Mouse (Mus musculus) lung, embryonic 16.5 days (tissue): ENCODE results near the gene Nfib. TPM values are rescaled to one million over a fixed set of nuclear protein-coding genes. Genes with fewer than 3 reads are reported as not detected.
A peak's percentile ranks its signal among the peaks of the same experiment; 100 is the strongest.

Experiments used
- ATAC-seq: fragments of 200-750 bp; cut with Nextera tagmentation; 2 replicates; pipeline ENCODE4 v1.8.0; 2017; ENCODE audit warnings: low read depth, mild to moderate bottlenecking, moderate library complexity
- H3K27ac ChIP-seq: fragments of 300-500 bp; sonication (generic); 2 replicates; pipeline ENCODE4 v1.5.1; 2014; ENCODE audit warnings: mild to moderate bottlenecking, control low read depth, low read length
- H3K27me3 ChIP-seq: fragments of 300-500 bp; sonication (generic); 2 replicates; pipeline ENCODE4 v1.6.1; 2014; ENCODE audit warnings: low read depth, low read length, mixed read lengths; ENCODE audit not compliant: control insufficient read depth, insufficient read depth
- H3K36me3 ChIP-seq: fragments of 300-500 bp; sonication (generic); 2 replicates; pipeline ENCODE4 v1.6.1; 2014; ENCODE audit warnings: low read length; ENCODE audit not compliant: control insufficient read depth, insufficient read depth
- H3K4me1 ChIP-seq: fragments of 300-500 bp; sonication (generic); replicated peaks from 2 replicates; pipeline ENCODE4 v1.6.1; 2014; ENCODE audit warnings: low read length, mixed read lengths; ENCODE audit not compliant: control insufficient read depth, insufficient read depth
- H3K4me2 ChIP-seq: fragments of 300-500 bp; sonication (generic); 2 replicates; pipeline ENCODE4 v1.6.1; 2014; ENCODE audit warnings: low read depth, low read length, control low read depth
- H3K4me3 ChIP-seq: fragments of 300-500 bp; sonication (generic); 2 replicates; pipeline ENCODE4 v1.5.1; 2014; ENCODE audit warnings: mild to moderate bottlenecking, low read length, control low read depth
- H3K9ac ChIP-seq: fragments of 300-500 bp; sonication (generic); 2 replicates; pipeline ENCODE4 v1.6.1; 2014; ENCODE audit warnings: low read length, control low read depth
- H3K9me3 ChIP-seq: fragments of 300-500 bp; sonication (generic); 2 replicates; pipeline ENCODE4 v1.6.1; 2016; ENCODE audit warnings: low read length; ENCODE audit not compliant: control insufficient read depth
- WGBS: fragments of 180-500 bp; shearing (Covaris S2); extraction: QIAGEN DNeasy Blood & Tissue Kit; methylation state at CpG from one replicate; pipeline ENCODE4 v1.1.7; 2014; 5-methylcytosine and 5-hydroxymethylcytosine counted together
- polyA plus RNA-seq: library from polyadenylated mRNA; unstranded; fragments of >200 nt; fragmentation: Nextera tagmentation; extraction: Ambion mirVana; gene quantifications from 2 replicates; pipeline ENCODE4 v1.2.1, GENCODE M21; 2015

The Nfib gene
- polyA plus RNA-seq, result 104 and 107 TPM in 2 replicates

DNA sequence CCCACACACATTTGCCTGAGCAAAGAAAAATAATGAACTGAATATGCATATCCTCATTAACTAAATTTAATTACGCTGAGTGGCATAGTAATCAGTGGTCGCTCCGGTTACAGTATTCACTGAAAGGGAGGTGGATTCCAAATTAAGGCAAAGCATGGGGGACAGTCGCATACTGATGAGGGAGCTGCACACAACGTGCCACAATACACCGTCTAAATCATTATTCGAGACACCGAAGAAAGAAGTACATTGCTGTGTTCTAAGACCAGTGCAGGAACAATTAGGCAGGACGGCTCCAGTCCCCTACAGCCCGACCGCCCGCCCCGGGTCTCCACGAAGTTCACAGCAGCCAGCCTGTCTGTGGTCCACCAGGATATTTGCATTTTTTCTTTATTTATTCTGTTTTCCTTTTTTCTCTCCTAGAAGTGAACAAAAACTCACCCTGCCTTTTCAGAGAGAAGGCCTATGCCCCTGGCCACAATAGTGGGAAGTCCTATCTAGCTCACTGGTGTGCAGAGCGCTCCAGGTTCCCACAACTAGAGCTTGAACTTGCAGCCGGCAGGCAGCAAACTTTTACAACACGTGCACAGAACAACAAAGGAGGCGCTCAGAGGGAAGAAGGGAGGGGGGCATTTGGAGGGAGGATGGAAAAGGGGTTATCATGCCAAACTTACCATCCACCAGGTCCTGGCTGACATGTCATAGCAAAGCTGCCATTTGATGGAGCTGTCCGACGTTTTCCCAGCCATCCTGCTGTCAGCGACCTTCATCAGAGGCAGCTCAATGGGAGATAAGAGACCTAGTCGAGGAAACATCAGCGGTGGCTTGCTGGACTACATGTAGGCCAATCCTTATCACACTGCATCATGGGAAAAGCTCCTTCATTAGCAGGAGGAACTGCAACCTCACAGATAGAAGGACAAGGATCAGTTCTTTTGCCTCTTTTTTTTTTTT lies at the start of gene Nfib:
Gene Nfib, minus strand, starts transcription at position 910 of the 954 bp plus-strand sequence.
- 63% methylated on average over 23 of the region's 23 CpGs for WGBS
- Histone ChIP-seq H3K27ac (no peak within 1 kb of the TSS), H3K36me3 (no peaks in the 10 kb centered on the region), H3K4me2 (no peak within 1 kb of the TSS), H3K9me3 (no peaks in the 10 kb centered on the region), H3K27me3 (no peaks in the 10 kb centered on the region), H3K4me3 (no peak within 1 kb of the TSS), H3K4me1 (peaks cover 3% of the 10 kb centered on the region; the same call in 1 of the 2 replicates), H3K9ac (no peak within 1 kb of the TSS)
- ATAC-seq, result no peak

DNA sequence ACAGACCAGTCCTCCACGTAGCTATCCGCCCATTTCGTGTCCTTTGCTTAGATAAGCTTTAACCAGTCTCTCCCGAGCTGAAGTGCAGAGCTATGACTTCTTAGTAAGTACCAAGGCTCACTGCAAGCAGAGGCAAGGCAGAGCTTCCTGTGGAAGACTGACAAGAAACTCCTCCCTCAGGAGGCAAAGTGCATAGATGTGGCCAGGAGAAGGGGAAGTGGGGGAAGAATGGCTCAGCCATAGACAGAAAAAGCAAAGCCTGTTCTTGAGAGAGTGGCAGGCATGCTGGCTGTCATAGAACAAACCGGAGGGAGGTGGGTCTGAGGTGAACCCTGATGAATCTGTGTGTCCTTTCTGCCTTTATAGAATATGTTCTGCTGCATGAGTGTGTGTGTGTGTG lies 30.2 kb upstream of the Nfib start:
- Histone ChIP-seq H3K27ac (no peak overlapping the region), H3K27me3 (no peaks in the 10 kb centered on the region), H3K9me3 (no peaks in the 10 kb centered on the region), H3K9ac (no peak overlapping the region), H3K4me2 (no peak overlapping the region), H3K4me3 (no peak overlapping the region), H3K4me1 (0 out of 2 replicates have a peak, but pooled peaks cover 5% of the 10 kb centered on the region), H3K36me3 (no peaks in the 10 kb centered on the region)
- no peak for ATAC-seq
- 36% methylated on average over 5 of the region's 5 CpGs for WGBS

DNA sequence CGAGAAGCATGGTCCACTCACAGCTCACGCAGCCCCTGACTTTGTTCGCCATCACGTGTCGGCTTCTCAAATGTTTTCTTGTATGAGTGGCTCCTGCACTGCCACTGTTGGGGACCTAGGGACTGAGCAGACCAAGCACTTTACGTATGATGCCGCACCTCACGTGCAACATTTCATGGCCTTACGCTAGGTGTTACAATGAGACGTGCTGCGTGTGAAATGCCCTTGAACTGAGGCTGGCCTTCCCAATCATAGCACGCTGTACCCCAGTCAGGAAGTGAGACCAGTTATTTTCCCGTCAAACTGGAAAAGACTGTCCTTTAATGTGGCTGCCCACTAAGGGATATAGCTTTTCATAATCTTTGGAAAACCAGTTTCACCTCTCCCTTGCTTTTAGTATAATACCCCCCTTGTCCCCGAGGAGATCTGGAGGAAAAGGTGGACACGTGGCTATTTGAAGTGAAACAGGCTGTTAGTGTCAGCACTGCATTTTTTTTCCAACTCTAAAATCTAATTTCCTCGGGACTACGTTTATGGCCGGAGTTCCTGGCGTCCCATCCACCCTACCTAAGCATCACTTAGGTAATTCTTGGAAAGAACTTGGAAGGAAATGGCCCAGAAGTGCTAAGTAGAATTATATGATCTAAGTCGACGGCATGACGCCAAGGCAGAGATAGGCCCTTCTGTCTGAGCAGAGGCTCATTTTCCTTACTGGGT lies 29.4 kb upstream of the Nfib start:
- ATAC-seq, result 0 out of 2 replicates have a peak, but pooled peaks have one; percentile 20
- H3K36me3 ChIP-seq, result no peaks in the 10 kb centered on the region
- no peak overlapping the region for H3K4me2 ChIP-seq
- no peak overlapping the region for H3K9ac ChIP-seq
- H3K27me3 ChIP-seq, result no peaks in the 10 kb centered on the region
- WGBS, result 64% methylated on average over 22 of the region's 22 CpGs
- H3K4me1 ChIP-seq, result 0 out of 2 replicates have a peak, but pooled peaks cover 5% of the 10 kb centered on the region
- H3K4me3 ChIP-seq, result no peak overlapping the region
- 0 out of 2 replicates have a peak overlapping the region, but pooled peaks have one; percentile 25 for H3K27ac ChIP-seq
- H3K9me3 ChIP-seq, result no peaks in the 10 kb centered on the region

DNA sequence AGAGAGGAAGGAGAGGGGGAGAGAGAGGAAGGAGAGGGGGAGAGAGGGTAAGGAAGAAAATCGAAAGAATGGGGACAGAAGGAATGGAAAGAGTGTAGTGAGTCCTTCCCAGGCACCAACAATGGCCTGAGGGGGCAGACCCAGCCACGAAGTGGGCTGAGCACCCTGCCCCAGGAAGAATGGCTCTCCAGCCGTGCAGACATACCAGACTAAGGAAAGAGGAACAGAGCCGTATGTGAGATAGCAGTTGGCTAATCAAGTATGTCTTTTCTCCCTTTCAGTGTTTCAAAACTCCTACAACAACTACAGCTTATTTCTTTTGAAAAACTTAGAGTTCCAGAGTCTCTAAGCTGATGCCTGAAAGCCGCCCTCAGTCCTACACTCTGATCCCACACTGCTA lies 28.8 kb upstream of the Nfib start:
- WGBS, result 55% methylated on average over 5 of the region's 5 CpGs
- H3K4me3 ChIP-seq, result no peak overlapping the region

DNA sequence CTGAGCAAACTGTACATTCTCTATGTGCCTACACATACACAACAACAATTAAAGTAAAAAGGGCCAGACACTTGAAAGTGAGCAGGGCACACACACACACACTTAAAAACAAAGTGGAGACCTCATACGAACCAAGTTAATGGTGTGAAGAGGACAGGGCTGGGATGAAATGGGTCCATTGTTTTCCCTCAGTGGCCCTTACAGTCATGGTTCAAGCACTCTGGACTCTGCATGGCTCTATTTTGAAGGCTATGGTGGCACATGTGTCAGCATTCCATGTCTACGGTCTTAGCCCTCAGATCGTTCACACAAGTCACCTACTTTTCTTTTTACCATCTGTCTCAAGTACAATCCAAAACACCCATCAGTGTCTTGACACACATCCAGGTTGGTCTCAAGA lies 28.1 kb upstream of the Nfib start:
- ATAC-seq, result no peak
- H3K4me2 ChIP-seq, result no peak overlapping the region
- H3K4me3 ChIP-seq, result no peak overlapping the region

More for the DNA sequence above, 28.8 kb upstream of the Nfib start:
- ATAC-seq, result no peak
- Histone ChIP-seq H3K4me2 (no peak overlapping the region), H3K27ac (0 out of 2 replicates have a peak overlapping the region, but pooled peaks have one; percentile 25), H3K9me3 (no peaks in the 10 kb centered on the region), H3K9ac (no peak overlapping the region), H3K36me3 (no peaks in the 10 kb centered on the region), H3K4me1 (0 out of 2 replicates have a peak, but pooled peaks cover 5% of the 10 kb centered on the region), H3K27me3 (no peaks in the 10 kb centered on the region)

DNA sequence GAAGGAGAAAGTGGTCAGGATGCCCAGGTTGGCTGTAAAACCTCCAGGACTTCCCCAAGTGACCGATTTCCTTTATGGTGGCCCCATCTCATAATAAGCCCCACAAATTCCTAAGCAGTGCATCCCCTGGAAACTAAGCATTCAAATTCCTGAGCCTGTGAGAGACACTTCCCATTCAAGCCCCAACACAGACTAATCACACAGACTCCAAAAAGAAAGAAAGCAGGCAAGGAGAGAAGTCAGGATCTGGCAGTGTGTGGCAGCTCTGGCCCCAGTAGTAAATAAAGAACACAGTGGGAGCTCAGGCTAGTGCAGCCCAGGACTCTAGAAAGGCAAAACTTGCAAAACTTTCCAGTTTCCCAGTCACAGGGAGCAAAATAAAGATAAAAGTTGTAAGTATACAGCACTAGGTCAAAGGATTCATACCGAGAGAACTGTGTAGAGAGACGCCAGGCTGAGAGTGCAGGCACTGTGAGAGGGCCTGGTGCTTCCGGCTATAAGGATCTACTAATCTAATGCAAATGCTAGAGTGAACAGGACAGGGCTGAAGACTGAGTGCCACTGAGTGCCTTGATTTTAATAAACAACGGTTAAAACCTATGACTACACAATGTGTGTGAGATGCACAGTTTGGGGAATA lies 24.8 kb upstream of the Nfib start:
- WGBS, result 80% methylated on average over 5 of the region's 5 CpGs
- Histone ChIP-seq H3K27me3 (no peaks in the 10 kb centered on the region), H3K36me3 (no peaks in the 10 kb centered on the region), H3K4me1 (0 out of 2 replicates have a peak, but pooled peaks cover 5% of the 10 kb centered on the region), H3K4me2 (no peak overlapping the region), H3K9me3 (no peaks in the 10 kb centered on the region), H3K4me3 (no peak overlapping the region), H3K27ac (no peak overlapping the region), H3K9ac (no peak overlapping the region)
- ATAC-seq, result no peak

More for the DNA sequence above, 28.1 kb upstream of the Nfib start:
- Histone ChIP-seq H3K27ac (no peak overlapping the region), H3K4me1 (0 out of 2 replicates have a peak, but pooled peaks cover 5% of the 10 kb centered on the region), H3K9ac (no peak overlapping the region), H3K27me3 (no peaks in the 10 kb centered on the region), H3K36me3 (no peaks in the 10 kb centered on the region), H3K9me3 (no peaks in the 10 kb centered on the region)
- 84% methylated on average over 3 of the region's 3 CpGs for WGBS

DNA sequence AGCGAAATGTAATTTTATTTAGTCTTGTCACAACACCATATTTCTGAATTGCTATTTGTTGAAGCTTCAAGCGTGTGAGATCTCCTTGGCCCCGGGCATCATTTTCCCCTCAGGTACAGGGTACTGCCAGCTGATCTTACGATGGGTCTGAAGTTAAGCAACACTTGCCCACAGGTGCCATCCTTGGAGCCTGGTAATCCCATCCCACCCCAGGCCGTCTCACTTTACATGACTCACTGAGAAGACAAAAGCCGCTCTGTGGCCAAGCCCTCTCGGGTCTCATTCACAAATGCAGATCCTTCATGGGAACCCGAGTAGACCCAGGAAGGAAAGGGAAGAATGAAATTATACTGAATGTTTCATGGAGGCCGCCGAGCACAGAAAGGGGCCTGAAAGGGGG lies 18.5 kb upstream of the Nfib start:
- Histone ChIP-seq H3K9ac (no peak overlapping the region), H3K36me3 (no peaks in the 10 kb centered on the region), H3K4me3 (no peak overlapping the region), H3K4me2 (no peak overlapping the region), H3K9me3 (0 out of 2 replicates have a peak, but pooled peaks cover 3% of the 10 kb centered on the region), H3K27me3 (no peaks in the 10 kb centered on the region), H3K27ac (no peak overlapping the region), H3K4me1 (no peaks in the 10 kb centered on the region)
- no peak for ATAC-seq
- 61% methylated on average over 10 of the region's 10 CpGs for WGBS

DNA sequence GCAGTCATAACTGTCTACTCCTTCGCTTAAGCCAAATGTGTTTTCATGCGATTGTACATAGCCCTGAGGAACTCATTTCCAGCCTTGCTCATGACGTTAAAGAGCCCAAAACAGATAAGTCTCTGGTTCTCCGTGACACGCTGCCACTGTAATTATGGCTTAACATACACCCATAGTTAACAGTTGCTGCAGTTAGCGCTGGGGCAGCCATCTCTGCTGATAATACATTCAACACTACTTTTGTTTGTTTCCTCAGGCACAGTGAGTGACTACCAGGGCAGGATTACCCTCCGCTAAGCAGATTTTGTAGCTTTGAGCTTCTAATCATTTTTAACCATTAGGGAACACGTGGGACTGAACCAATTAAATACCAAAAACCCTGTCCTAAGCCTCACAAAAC lies 17.5 kb upstream of the Nfib start:
- Histone ChIP-seq H3K27ac (no peak overlapping the region), H3K9me3 (0 out of 2 replicates have a peak, but pooled peaks cover 3% of the 10 kb centered on the region), H3K27me3 (no peaks in the 10 kb centered on the region), H3K4me3 (no peak overlapping the region), H3K9ac (no peak overlapping the region), H3K4me2 (no peak overlapping the region), H3K36me3 (no peaks in the 10 kb centered on the region), H3K4me1 (no peaks in the 10 kb centered on the region)
- 85% methylated on average over 8 of the region's 8 CpGs for WGBS
- ATAC-seq, result no peak
